Mouse (Mus musculus) hindbrain, embryonic 13.5 days (tissue): ENCODE data around the gene Limk1. TPM values are rescaled to one million over a fixed set of nuclear protein-coding genes. Genes with fewer than 3 reads are reported as not detected.

Experiments used
- ATAC-seq: fragments of 200-750 bp; cut with Nextera tagmentation; 2 replicates; pipeline ENCODE4 v1.8.0; 2017; ENCODE audit warnings: moderate TSS enrichment; ENCODE audit not compliant: low FRiP score
- H3K27ac ChIP-seq: fragments of 300-500 bp; sonication (generic); 2 replicates; pipeline ENCODE4 v1.5.1; 2015; ENCODE audit warnings: inconsistent platforms, mild to moderate bottlenecking, moderate library complexity
- H3K27me3 ChIP-seq: fragments of 300-500 bp; sonication (generic); 2 replicates; pipeline ENCODE4 v1.6.1; 2015; ENCODE audit warnings: mild to moderate bottlenecking, inconsistent platforms
- H3K36me3 ChIP-seq: fragments of 300-500 bp; sonication (generic); 2 replicates; pipeline ENCODE4 v1.6.1; 2015; ENCODE audit warnings: mild to moderate bottlenecking, inconsistent platforms
- H3K4me1 ChIP-seq: fragments of 300-500 bp; sonication (generic); replicated peaks from 2 replicates; pipeline ENCODE4 v1.6.1; 2015; ENCODE audit warnings: inconsistent platforms
- H3K4me2 ChIP-seq: fragments of 300-500 bp; sonication (generic); 2 replicates; pipeline ENCODE4 v1.6.1; 2015; ENCODE audit warnings: inconsistent platforms, mild to moderate bottlenecking, moderate library complexity
- H3K4me3 ChIP-seq: fragments of 300-500 bp; sonication (generic); 2 replicates; pipeline ENCODE4 v1.5.1; 2015; ENCODE audit warnings: mild to moderate bottlenecking, inconsistent platforms
- H3K9ac ChIP-seq: fragments of 300-500 bp; sonication (generic); 2 replicates; pipeline ENCODE4 v1.6.1; 2015; ENCODE audit warnings: mild to moderate bottlenecking, inconsistent platforms
- H3K9me3 ChIP-seq: fragments of 300-500 bp; sonication (generic); 2 replicates; pipeline ENCODE4 v1.6.1; 2016; ENCODE audit warnings: inconsistent platforms
- WGBS: fragments of 180-500 bp; shearing (Covaris S2); methylation state at CpG from one replicate; pipeline ENCODE4 v1.1.7; 2015; 5-methylcytosine and 5-hydroxymethylcytosine counted together
- polyA plus RNA-seq: library from polyadenylated mRNA; unstranded; fragments of >200 nt; fragmentation: Nextera tagmentation; extraction: Ambion mirVana; gene quantifications from 2 replicates; pipeline ENCODE4 v1.2.1, GENCODE M21; 2015

Limk1 gene
- polyA plus RNA-seq, 1 experiment from 2014 or later: 21.6 TPM

DNA sequence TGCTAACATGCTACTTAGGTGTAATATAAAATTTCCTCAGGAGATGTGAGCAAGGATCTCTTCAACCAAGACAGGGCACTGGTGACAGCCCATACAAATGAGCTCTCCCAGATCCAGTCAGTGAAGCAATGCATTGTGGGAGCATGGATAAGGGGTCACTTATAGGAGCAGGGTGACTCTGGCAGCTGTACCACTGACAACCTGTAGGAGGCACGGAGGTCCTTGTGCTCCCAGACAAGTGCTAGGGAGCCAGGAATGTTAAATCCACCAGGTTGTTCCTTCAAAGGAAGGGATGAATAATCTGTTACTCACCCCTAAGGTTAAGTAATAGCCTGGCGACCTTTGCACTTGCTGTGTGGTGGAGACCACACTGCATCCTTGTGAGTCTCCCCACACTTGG, 6.7 kb upstream of the Limk1 start:
- no peak for ATAC-seq
- Histone ChIP-seq H3K27me3 (no peaks in the 10 kb centered on the region), H3K4me1 (no peaks in the 10 kb centered on the region), H3K9me3 (no peaks in the 10 kb centered on the region), H3K9ac (no peak overlapping the region), H3K27ac (no peak overlapping the region), H3K4me2 (no peak overlapping the region), H3K36me3 (no peaks in the 10 kb centered on the region), H3K4me3 (no peak overlapping the region)
- WGBS: 14% methylated on average over 2 of the region's 2 CpGs

DNA sequence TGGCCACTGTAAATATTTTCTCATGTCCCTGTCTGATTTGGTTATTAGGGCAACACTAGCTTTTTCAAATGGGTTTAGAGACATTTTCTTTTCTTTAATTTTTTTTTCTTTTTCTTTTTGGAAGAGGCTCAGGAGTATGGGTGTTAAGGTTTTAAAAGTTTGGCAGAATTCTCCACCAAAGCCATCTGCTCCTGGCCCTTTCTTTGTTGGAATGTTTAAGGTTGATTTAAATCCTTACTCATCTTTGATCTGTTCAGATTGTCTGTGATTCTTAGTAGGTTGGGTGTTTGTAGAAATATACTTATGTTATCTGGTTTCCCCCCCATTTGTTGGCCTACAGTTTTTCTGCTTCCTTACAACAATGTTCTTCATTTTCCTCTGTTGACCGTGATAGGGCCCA, 4.3 kb upstream of the Limk1 start:
- Histone ChIP-seq H3K27ac (no peak overlapping the region), H3K4me3 (no peak overlapping the region), H3K4me1 (peaks cover 7% of the 10 kb centered on the region), H3K9me3 (no peaks in the 10 kb centered on the region), H3K9ac (no peak overlapping the region), H3K27me3 (no peaks in the 10 kb centered on the region), H3K36me3 (no peaks in the 10 kb centered on the region), H3K4me2 (no peak overlapping the region)
- 96% methylated on average over 1 of the region's 1 CpGs for WGBS
- ATAC-seq: no peak

DNA sequence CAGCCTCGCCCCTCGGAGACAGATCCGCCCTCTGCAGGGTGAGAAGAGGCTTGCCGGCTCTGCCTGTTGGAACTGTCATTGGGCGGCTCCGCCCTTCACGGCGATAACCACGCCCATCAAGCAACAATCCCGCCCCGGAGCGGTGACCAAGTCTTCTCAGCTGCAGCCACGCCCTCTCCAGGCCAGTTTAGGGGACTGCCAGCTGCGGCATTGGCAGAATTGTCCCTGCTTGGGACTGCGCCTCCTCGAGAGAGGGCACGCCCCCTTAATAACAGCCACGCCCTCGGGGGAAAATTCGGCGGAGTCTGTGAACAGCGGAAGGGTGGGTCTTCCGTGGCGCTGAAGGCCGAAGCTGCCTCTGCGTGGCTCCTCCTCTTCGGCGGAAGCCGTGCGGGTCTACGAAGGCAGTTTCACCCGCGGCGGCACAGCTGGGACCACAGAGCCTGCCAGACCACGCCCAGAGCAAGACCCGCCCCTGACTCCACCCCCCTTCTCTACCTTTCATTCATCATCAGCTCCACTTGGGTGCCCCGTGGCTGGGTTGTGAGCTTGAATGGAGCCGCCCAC, 403 bp upstream of the Limk1 start:
- Histone ChIP-seq H3K27ac (peak overlapping the region; percentile 93), H3K9me3 (no peaks in the 10 kb centered on the region)

DNA sequence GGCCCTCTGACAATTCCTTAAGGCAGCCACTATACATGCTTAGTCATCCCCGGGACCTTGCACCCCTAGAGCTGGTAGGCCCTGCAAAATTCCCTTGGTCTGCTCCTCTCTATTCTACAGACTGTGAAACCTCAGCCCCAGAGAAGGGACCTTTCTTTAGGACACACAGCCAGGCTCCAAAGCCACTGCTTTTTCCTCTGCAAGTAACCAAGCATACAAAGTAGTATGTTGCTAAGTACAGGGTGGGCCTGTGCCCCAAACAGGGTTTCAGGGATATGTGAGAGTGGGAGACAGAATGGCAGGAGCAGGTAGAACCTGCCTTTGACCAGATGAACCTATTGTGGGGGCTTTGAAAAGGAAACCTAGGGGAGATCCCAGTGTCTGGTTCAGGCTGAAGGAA, 1.2 kb downstream of the Limk1 start:
- no peak overlapping the region; the same call in 1 of the 2 replicates for H3K27ac ChIP-seq
- peak overlapping the region; percentile 79 for H3K4me2 ChIP-seq
- H3K36me3 ChIP-seq: peaks cover 41% of the 10 kb centered on the region
- no peaks in the 10 kb centered on the region for H3K27me3 ChIP-seq
- H3K4me1 ChIP-seq: peaks cover 35% of the 10 kb centered on the region
- H3K9ac ChIP-seq: peak overlapping the region; percentile 96
- H3K4me3 ChIP-seq: peak overlapping the region; percentile 87
- no peak for ATAC-seq
- H3K9me3 ChIP-seq: no peaks in the 10 kb centered on the region
- WGBS: 78% methylated on average over 1 of the region's 1 CpGs

More for the DNA sequence above, 403 bp upstream of the Limk1 start:
- peak; percentile 97 for ATAC-seq
- Histone ChIP-seq H3K9ac (peak overlapping the region; percentile 96), H3K36me3 (peaks cover 27% of the 10 kb centered on the region), H3K4me2 (peak overlapping the region; percentile 79), H3K4me3 (peak overlapping the region; percentile 87), H3K4me1 (peaks cover 35% of the 10 kb centered on the region), H3K27me3 (no peaks in the 10 kb centered on the region)
- 0% methylated on average over 38 of the region's 38 CpGs for WGBS

DNA sequence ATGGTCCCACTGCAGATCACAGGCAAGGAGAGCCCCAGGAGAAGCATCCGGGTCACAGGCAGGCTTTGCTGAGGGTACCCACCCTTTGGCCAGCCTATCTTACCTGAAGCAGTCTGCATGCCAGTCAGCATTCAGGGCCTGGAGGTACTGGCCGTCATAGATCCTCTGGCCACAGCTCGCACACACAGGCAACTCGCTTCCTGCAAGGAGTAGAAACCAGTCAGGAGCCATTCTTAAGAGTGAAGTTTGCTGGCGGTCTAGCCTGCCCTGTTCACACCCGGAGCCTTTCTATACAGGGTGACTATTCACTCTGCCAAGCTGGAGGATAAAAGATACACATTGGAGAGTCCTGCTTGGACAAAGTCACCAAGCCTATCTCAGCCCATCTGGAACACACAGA, 1.9 kb downstream of the Limk1 start:
- peaks cover 35% of the 10 kb centered on the region for H3K4me1 ChIP-seq
- H3K36me3 ChIP-seq: peaks cover 41% of the 10 kb centered on the region
- H3K27ac ChIP-seq: no peak overlapping the region
- no peak overlapping the region; the same call in 1 of the 2 replicates for H3K9ac ChIP-seq
- WGBS: 88% methylated on average over 6 of the region's 6 CpGs
- peak overlapping the region; percentile 79; the same call in 1 of the 2 replicates for H3K4me2 ChIP-seq
- ATAC-seq: no peak
- no peak overlapping the region for H3K4me3 ChIP-seq
- no peaks in the 10 kb centered on the region for H3K9me3 ChIP-seq
- H3K27me3 ChIP-seq: no peaks in the 10 kb centered on the region

DNA sequence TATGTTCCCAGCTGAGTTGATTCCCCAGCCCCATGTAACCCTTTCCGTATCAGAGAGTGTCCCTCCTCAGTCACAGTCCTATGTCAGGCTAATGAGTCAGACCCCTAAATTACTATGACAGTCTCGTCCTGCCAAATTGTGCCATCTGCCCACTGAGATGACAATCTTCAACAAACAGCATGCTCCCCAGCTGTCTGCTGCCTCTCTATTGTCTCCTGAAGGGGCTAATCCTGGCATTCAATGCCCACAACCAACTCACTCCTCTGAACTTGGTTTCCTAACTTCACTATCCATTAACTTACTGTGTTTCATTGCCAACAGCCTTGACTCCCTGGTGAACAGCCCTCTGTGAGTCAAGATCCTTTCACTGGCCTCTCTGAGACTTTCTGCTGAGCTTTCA, 4.0 kb downstream of the Limk1 start:
- no peak for ATAC-seq
- Histone ChIP-seq H3K36me3 (peaks cover 59% of the 10 kb centered on the region), H3K27ac (no peak overlapping the region), H3K4me2 (no peak overlapping the region), H3K4me3 (no peak overlapping the region), H3K9ac (0 out of 2 replicates have a peak overlapping the region, but pooled peaks have one; percentile 1), H3K4me1 (peaks cover 46% of the 10 kb centered on the region), H3K9me3 (no peaks in the 10 kb centered on the region), H3K27me3 (no peaks in the 10 kb centered on the region)
- 66% methylated on average over 2 of the region's 2 CpGs for WGBS

DNA sequence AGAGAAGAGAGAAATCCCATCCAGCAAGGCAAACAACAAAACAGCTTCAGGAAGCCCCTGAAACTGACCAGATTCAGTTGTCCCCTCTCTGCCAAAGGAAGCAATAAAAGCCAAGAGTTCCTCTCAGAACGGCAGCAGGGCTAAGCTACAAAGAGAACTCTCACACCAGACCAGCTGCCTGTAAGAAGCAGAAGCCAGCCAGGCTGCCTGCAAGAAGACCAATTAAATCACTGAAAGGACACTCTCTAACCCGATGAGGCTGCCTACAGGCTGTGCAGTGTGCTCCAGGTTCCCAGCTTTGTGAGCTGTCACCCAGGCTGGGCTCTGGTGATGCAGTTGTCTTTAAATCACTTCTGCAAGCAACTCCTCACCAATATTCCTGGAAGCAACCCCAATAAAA, 4.6 kb downstream of the Limk1 start:
- Histone ChIP-seq H3K9ac (no peak overlapping the region), H3K4me3 (no peak overlapping the region), H3K4me2 (no peak overlapping the region), H3K36me3 (peaks cover 65% of the 10 kb centered on the region), H3K4me1 (peaks cover 50% of the 10 kb centered on the region), H3K27me3 (no peaks in the 10 kb centered on the region), H3K27ac (no peak overlapping the region), H3K9me3 (no peaks in the 10 kb centered on the region)
- no peak for ATAC-seq
- WGBS: 82% methylated on average over 2 of the region's 2 CpGs

DNA sequence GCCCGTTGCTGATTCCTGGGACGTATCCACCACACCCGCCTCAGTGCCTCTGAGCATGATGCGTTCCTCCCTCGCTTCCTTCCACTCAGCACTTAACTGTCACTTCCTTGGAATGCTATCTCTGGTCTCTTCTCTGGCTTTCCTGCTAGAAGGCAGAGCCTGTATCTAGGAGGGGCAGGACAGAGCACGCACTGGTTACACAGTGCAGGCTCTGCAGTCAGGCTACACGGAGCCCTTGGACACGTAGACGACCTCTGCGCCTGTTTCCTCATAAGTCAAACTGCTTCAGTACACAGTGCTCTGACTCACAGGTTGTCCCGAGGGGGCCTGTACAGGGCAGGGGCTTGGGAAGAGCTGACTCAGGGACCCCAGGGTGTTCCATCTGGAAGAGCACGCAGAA, 8.2 kb downstream of the Limk1 start:
- H3K9ac ChIP-seq: peak overlapping the region; percentile 53; the same call in 1 of the 2 replicates
- H3K27ac ChIP-seq: no peak overlapping the region
- H3K36me3 ChIP-seq: peaks cover 66% of the 10 kb centered on the region
- no peak for ATAC-seq
- 85% methylated on average over 12 of the region's 12 CpGs for WGBS
- H3K9me3 ChIP-seq: no peaks in the 10 kb centered on the region
- no peaks in the 10 kb centered on the region for H3K27me3 ChIP-seq
- H3K4me3 ChIP-seq: no peak overlapping the region
- no peak overlapping the region for H3K4me2 ChIP-seq
- H3K4me1 ChIP-seq: peaks cover 54% of the 10 kb centered on the region

DNA sequence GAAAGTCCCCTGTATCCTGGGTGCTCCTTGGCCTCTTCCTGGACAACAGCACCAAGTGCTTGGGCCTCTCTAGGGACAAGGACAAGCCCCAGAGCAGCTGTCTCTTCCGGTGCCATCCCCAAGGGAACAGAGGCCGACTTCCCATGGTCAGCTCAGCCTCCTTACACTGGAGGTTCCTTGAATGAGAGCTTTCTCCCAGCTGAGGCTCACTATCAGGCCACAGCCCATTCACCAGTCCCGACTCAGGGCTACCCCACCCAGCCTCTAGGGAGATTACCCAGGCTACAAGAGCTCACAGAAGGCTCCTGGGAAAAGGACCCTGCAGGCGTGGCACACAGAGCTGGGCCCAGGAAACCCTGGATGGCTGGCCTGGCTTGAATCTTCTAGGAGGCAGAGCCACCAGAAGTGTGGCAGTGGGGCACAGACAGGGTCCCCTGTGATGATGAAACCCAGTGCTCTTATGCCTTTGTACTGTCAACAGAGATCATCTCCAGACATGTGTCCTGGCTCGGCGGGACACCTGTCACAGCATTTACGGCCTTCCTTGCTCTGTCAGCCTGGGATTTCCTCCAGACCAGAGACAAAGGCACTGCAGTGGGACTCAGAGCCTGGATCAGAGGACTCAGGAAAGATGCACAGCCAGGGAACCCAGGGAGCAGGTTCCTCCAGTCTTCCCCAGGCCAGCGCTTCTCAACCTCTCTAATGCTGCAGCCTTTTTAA, 9.4 kb downstream of the Limk1 start:
- Histone ChIP-seq H3K4me2 (no peak overlapping the region), H3K27ac (no peak overlapping the region), H3K27me3 (no peaks in the 10 kb centered on the region), H3K9ac (peak overlapping the region; percentile 29; the same call in 1 of the 2 replicates), H3K4me3 (no peak overlapping the region), H3K9me3 (no peaks in the 10 kb centered on the region), H3K36me3 (peaks cover 59% of the 10 kb centered on the region), H3K4me1 (peaks cover 49% of the 10 kb centered on the region)
- no peak for ATAC-seq
- 76% methylated on average over 8 of the region's 8 CpGs for WGBS

DNA sequence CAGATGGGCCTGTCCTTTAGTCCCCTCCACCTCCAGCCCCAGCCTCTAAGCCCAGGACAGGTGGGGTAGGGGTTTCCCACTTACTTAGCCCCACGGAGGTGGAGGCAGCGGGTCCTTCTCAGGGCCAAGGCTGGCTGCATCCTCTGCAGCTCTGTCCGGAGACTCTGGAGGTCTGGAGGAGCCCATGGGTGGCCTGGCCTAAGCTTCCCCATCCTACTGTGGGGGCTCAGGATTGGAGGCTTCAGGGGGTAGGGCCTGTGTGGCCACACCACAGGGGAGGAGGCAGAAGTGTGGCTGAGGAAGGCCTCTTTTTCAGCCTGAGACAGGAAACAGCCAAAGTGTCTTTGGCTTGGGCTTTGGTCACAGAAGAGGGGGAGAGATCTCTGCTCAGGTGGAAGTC, 10.4 kb downstream of the Limk1 start:
- ATAC-seq: no peak
- Histone ChIP-seq H3K4me3 (no peak overlapping the region), H3K9ac (no peak overlapping the region), H3K4me2 (no peak overlapping the region), H3K27ac (no peak overlapping the region), H3K36me3 (peaks cover 51% of the 10 kb centered on the region), H3K9me3 (no peaks in the 10 kb centered on the region), H3K27me3 (no peaks in the 10 kb centered on the region), H3K4me1 (peaks cover 50% of the 10 kb centered on the region)
- 86% methylated on average over 3 of the region's 3 CpGs for WGBS

DNA sequence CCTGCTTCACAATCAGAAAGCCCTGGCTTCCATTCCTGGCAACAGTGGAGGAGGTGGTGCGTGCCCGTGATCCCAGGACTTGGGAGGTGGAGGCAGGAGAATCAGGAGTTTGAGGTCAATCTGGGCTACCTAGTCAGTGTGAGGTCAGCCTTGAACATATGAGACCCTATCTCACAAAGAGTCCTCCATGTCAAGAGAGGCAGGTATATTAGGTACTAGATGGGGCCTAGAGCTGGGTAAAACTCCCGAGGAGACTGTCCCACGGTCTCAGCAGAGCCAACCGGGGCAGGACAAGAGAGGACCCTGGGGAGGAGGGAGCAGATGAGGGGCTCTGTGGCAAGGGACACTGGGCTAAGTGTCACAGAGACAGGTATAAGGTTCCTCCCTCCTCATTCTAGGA, 10.9 kb downstream of the Limk1 start:
- H3K9ac ChIP-seq: no peak overlapping the region
- H3K4me1 ChIP-seq: peaks cover 55% of the 10 kb centered on the region
- H3K27me3 ChIP-seq: no peaks in the 10 kb centered on the region
- no peak for ATAC-seq
- H3K4me2 ChIP-seq: no peak overlapping the region
- no peak overlapping the region for H3K4me3 ChIP-seq
- no peaks in the 10 kb centered on the region for H3K9me3 ChIP-seq
- WGBS: 87% methylated on average over 5 of the region's 5 CpGs
- peaks cover 51% of the 10 kb centered on the region for H3K36me3 ChIP-seq
- H3K27ac ChIP-seq: peak overlapping the region; percentile 87; the same call in 1 of the 2 replicates

DNA sequence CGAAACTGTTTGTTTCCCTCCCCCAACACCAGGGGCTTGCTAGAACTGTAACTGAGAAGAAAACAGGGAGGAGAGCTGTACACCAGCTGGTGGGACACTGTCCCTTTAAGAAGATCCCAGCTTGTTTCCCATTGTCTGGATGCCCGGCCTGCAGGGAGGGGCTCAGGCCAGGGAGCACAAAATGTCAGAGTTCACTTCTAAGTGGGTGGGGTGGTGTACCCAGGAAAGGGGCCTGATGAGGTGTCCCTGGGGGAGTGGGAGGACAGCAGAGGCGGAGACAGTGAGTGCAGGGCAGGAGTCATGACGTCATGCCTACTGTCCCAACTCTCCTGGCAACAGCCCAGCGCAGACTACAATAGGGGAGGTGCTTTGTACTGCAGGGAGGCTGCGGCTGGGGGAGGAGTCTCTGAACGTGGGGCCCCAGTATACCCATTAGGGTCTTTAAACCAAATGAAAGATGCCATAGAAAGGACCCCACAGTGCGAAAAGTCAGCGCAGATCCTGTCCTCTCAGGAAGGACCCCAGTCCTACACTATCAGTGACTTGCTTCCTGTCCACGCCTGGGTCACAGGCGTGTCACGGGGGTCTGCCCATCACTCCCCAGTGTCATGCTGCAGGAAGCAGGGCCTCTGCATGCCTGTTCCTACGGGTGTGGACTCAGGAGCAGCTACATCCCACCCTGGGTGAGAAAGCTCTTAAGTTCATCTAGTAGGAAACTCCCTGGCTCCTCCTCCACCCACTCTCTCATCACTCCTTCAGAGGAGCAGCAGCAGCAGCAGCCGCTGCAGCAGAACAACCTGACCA, 12.2 kb downstream of the Limk1 start:
- Histone ChIP-seq H3K27ac (peak overlapping the region; percentile 87), H3K9me3 (no peaks in the 10 kb centered on the region), H3K9ac (peak overlapping the region; percentile 75), H3K27me3 (no peaks in the 10 kb centered on the region), H3K36me3 (peaks cover 55% of the 10 kb centered on the region), H3K4me1 (peaks cover 66% of the 10 kb centered on the region), H3K4me3 (peak overlapping the region; percentile 34), H3K4me2 (peak overlapping the region; percentile 59)
- peak; percentile 84 for ATAC-seq
- 1% methylated on average over 14 of the region's 14 CpGs for WGBS
